Mouse (Mus musculus) kidney, adult 2 months (tissue): ENCODE measurements around the gene Pdcd1lg2.

Experiments used
- CTCF ChIP-seq: fragments of 200-500 bp; conservative IDR thresholded peaks from 2 replicates; pipeline ENCODE4 v1.5.1; 2011; ENCODE audit warnings: low read depth, mild to moderate bottlenecking, control low read depth, low read length, moderate library complexity, mixed read lengths; ENCODE audit not compliant: insufficient read depth, insufficient read length
- POLR2A ChIP-seq: fragments of 200-500 bp; IDR thresholded peaks from one replicate; pipeline ENCODE4 v1.6.1; 2011; ENCODE audit warnings: low read depth, low read length, control low read depth

DNA sequence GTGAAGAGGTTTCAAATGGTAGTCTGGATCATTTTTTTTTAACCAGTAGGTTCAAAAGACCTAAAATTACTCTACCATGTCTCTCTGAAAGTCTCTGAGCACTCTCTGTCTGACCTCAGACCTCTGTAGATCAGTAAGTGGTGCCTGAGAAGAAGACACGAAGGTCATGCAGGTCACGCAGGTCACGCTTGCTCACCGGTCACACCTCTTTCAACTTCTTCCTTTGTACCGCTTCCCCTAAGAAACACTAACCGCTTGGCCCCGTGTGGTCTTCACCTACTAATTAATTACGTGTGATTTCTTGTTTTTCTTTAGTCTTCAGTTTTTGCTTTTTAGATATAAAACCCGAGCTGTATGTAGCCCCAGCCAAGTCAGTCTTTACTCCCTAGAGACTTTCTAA, 80.7 kb downstream of the Pdcd1lg2 start:
- TF ChIP-seq CTCF = no peak
- no peak for TF ChIP-seq POLR2A
